Mouse (Mus musculus) adrenal gland, postnatal 0 days (tissue): ENCODE measurements around the gene BC048507. TPM values are rescaled to one million over a fixed set of nuclear protein-coding genes. Genes with fewer than 3 reads are reported as not detected.

Experiments
- polyA plus RNA-seq: library from polyadenylated mRNA; unstranded; fragments of >200 nt; fragmentation: Nextera tagmentation; extraction: Ambion mirVana; gene quantifications from 2 replicates; pipeline ENCODE4 v1.2.1, GENCODE M21; 2015

The BC048507 gene
- polyA plus RNA-seq: not detected in 2 replicates

GRCm38 (mm10) chr13:67863026-67863425, at the start of gene BC048507:
Gene BC048507, plus strand, starts transcription at chr13:67863326.

GRCm38 (mm10) chr13:67813710-67814660, 49.1 kb upstream of the BC048507 start, which contains the start of gene Zfp273:
Gene Zfp273, plus strand, starts transcription at chr13:67813740.

GRCm38 (mm10) chr13:67830911-67831336, 32.2 kb upstream of the BC048507 start, which contains the start of gene Gm10037:
Gene Gm10037, plus strand, starts transcription at chr13:67831106.

Other genes starting within 250 kb of the BC048507 start
- not detected in 2 replicates for gene Gm49345, start 225.6 kb upstream of the BC048507 start, polyA plus RNA-seq
- 1.4 and 1.7 TPM in 2 replicates for gene Zfp729a, start 225.5 kb upstream of the BC048507 start, polyA plus RNA-seq
- gene Zfp738, start 176.3 kb upstream of the BC048507 start, polyA plus RNA-seq: 10.0 and 10.3 TPM in 2 replicates
- gene Zfp65, start 134.2 kb upstream of the BC048507 start, polyA plus RNA-seq: 3.7 and 5.6 TPM in 2 replicates
- 6.7 and 9.9 TPM in 2 replicates for gene Zfp85, start 108.1 kb upstream of the BC048507 start, polyA plus RNA-seq
- gene Zfp493, start 83.6 kb upstream of the BC048507 start, polyA plus RNA-seq: 2.4 and 2.8 TPM in 2 replicates
- gene Zfp273, start 49.6 kb upstream of the BC048507 start, polyA plus RNA-seq: 10.7 and 12.7 TPM in 2 replicates
- 4.8 and 5.0 TPM in 2 replicates for gene Gm10037, start 32.2 kb upstream of the BC048507 start, polyA plus RNA-seq